Mouse (Mus musculus): ENCODE results near the gene Gm10447.

DNA sequence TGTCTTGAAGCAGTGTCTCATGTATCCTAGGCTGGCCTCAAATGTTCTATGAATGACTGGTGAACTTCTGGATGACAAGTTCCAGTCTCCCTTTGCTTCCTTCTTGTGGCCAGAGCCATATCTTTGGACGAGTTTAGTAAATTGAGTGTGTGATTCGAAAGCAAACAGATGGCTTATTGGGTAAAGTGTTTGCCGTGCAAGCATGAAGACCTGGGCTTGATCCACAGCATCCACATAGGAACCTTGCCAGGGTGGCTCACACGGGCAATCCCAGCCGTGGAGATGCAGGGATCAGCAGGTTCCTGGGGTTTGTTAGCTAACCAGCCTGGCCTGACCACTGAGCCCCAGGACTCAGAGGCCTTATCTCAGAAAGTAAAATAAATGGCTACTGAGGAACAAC lies 3.9 kb downstream of the Gm10447 start:
- no peak for TF ChIP-seq SRF (IDR thresholded peaks at IDR 0.05; ENCODE audit: control insufficient read depth, insufficient read length, low read depth)
- no peak for TF ChIP-seq POLR2A (IDR thresholded peaks at IDR 0.05; ENCODE audit: insufficient read length, low read depth)
- no peak for TF ChIP-seq REST (IDR thresholded peaks at IDR 0.05; ENCODE audit: insufficient read depth, insufficient read length)
- TF ChIP-seq POLR2AphosphoS2 (IDR thresholded peaks at IDR 0.05; ENCODE audit: insufficient read length, low read depth) = no peak
- TF ChIP-seq MYOG (IDR thresholded peaks at IDR 0.05; ENCODE audit: control insufficient read depth in 1 of 3, insufficient read depth in 1 of 3, insufficient read length in 2 of 3, low read depth in 2 of 3) = no peak
- no peak for TF ChIP-seq E2F4 (IDR thresholded peaks at IDR 0.05; ENCODE audit: insufficient read depth)
- TF ChIP-seq USF1 (IDR thresholded peaks at IDR 0.05; ENCODE audit: low read depth) = no peak
- TF ChIP-seq MAX (IDR thresholded peaks at IDR 0.05; ENCODE audit: low read depth) = no peak
- no peak for TF ChIP-seq TCF12 (IDR thresholded peaks at IDR 0.05; ENCODE audit: insufficient read depth, poor library complexity, severe bottlenecking)

Data from myocyte (in vitro differentiated cells).